Mouse (Mus musculus) layer of hippocampus, adult 9-10 months (tissue): ENCODE measurements around the gene Rad9b.
"Not testable (repeated sequence)": the region's sequence is repeated elsewhere in the genome, so short reads cannot be mapped to it uniquely, and the experiment has no call there.

Source experiments
- DNase-seq: peaks from one replicate; pipeline ENCODE4 v3.0.0; 2022; ENCODE audit warnings: low spot score

The Rad9b gene

DNA sequence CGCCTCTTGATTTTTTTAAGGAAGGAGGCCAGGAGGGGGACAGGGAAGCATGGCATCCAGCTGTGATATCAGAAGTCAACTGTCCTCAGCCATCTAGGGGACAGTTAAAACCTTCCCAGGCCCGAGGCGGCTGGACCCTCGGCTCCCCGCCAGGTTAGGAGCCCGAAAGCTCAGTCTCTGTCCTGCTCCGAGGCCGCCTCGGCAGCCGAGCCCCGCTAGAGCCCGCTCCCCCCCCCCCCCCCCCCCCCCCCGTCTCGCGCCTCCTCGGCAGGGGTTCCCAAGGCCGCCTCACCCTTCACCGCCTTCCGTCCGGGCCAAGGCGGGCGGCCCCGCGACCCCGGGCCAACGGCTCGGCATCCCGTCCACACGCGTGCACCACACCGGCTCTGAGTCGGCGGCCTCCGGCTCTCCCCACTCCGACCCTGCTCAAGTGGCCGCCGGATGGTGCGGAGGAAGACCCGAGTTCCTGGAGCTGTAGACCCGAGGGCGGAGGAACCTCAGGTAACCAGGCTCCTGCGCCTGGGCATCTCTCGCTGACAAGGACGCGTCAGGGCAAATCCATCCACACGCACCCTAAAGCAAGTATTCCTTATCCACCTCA is 17.7 kb upstream of the Rad9b start, which contains the start of gene Gpn3:
TSS of gene Gpn3 (plus strand) at position 286 of the 601 bp plus-strand sequence.
- no peak for DNase-seq

- no peak for DNase-seq
Measured at GRCm38 (mm10) chr5:122354492-122355067, 547 bp upstream of the Rad9b start.

DNA sequence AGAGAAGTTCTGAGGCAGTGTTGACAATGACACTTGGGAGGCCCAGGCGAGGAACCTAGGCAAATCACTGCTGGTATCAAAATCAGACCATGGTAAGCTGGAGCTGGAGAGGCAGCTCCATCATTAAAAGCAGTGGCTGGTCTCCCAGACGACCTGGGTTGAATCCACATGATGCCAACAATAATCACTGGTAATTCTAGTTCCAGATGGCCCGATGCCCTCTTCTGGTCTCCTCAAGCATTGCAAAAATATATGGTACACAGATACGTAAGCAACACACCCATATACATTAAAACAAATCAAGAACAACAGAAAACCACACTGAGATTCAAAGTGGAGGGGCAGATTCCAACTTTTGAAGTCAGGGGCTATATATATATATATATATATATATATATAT is 8.3 kb downstream of the Rad9b start:
- DNase-seq: no peak

GRCm38 (mm10) chr5:122344260-122344659 is 9.8 kb downstream of the Rad9b start:
- peak; percentile 59 for DNase-seq

DNA sequence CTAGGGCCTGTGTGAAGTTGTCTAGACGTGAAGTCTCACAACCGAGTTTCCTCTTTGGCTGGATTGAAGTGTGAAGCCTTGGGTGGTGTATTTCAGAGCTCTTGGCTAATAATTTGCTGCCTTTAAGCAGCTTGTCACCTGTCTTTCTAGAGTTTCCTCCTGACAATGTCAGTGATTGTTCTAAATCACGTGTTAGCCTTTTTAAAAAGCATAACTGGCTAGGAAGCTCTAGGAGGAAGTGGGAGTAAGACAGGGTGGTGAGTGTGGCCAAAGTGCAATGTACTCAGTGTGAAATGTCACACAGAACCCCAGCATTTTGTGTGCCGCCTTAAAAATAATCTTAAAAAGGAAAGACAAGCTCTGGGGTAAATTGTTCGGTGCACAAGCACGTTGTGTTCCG is 10.3 kb downstream of the Rad9b start:
- no peak for DNase-seq

- DNase-seq: no peak
Measured at GRCm38 (mm10) chr5:122342874-122343273, 11.2 kb downstream of the Rad9b start.

DNA sequence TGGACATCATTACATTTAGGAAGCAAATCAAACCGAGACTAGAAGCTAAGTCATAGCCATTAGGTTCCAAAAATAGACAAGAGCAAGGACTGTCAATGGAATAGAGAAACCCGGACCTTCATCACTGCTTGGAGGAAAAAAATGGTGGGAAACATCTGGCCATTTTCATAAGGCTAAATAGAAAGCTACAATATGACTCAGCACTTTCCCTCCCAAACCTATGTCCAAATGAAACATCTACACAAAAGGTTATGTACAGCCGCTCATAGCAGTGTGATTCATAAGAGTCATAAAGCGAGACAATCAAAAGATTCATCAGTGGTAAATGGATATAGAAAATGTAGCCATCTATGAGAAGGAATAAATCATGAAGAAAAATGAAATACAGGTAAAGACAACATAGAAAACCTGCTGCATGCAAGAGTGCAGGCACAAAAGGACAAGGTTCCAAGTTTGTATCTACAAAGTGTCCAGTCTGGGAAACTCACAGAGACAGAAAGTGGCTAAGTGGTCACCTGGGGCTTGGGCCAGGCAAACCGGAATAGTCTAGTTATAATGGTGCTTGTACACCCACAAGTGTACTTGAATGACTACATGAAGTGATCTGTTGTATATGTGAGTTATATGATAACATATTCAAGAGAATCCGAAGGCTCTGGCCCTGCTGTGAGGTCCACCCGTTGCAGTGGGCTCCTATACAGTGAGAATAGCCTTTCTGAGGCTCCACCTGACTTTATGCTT is 17.3 kb downstream of the Rad9b start:
- DNase-seq: no peak

- no peak for DNase-seq
Measured at GRCm38 (mm10) chr5:122334682-122335081, 19.4 kb downstream of the Rad9b start.

DNA sequence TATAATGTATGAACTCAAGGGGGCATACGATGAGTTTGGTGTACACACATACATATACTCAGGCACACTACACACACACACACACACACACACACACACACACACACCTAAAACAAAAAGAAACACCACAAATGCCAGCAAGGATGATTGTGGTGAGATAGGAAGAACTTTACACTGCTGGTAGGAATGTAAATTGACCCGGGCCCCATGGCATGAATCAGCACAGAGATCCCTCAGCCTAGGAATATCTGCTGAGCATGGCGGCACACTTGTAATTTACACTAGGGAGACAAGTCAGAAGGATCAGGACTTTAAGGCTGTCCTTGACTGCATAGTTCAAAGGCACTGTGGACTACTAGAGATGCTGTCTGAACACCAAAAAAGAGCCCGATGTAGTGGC is 23.8 kb downstream of the Rad9b start:
- DNase-seq: no peak

DNA sequence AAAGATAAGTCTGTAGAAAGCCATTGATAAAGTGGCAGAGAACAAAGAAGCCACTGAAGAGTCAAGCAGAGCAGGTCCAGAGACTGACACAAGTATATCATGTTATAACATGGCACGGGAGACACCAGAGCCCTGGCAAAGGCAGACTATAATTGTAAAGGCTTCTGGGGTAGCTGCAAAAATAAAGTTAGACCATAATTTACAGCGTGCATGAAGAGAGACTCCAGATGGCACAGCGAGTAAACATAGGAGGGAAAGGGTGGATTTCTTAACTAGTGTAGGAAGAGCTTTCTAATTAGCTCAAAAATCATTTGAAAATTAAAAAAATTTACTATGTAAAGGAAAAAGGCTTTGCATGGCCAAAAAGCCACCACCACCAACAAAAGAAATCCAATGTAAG is 26.8 kb downstream of the Rad9b start:
- DNase-seq: no peak

DNA sequence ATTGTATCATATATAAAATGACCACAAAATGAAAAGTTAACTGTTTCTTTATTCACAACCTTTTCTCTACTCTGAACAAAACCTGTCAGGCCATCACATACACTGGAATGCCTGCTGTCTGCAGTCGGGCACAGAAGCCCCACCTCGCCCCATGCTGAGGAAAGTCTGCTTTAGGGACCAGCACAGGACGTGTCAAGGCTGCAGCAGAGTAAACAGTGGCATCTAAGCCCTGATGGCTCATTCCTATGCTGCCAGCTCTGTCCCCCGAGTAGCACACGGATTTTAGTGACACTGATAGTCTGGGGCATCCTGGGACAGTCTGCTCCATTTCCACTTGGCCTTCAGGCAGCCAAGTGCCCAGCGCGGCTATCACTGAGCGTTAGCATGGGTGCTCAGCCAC is 28.6 kb downstream of the Rad9b start:
- no peak for DNase-seq

- peak; percentile 43 for DNase-seq
Measured at GRCm38 (mm10) chr5:122324608-122325431, 29.2 kb downstream of the Rad9b start.

GRCm38 (mm10) chr5:122323523-122323922 is 30.5 kb downstream of the Rad9b start:
- no peak for DNase-seq

DNA sequence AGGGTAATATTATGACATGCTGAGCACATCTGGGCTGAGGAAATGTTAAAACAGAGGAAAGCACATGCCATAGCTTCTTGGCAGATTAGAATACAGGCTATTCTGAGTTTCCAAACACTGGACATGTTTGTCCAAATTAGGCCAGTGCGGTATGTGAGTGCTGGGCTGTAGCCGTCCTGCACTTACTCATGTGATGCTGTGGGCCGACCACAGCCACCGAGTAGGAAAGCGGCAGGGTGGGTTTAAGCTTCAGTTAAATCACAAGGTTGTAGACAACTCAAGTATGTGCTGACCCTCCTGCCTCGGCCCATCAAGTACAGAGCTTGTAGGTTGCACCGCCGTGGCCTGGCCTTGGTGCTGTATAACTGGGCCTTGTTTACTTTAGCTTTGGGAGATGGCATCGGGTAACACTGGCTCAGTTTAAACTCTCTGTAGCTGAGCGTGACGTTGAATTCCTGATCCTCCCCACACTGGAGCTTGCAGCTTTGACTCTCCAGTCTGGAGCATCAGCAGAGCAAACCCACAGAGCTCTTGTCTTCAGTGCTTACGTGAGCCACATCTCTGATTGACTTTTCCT is 33.7 kb downstream of the Rad9b start:
- DNase-seq: no peak

DNA sequence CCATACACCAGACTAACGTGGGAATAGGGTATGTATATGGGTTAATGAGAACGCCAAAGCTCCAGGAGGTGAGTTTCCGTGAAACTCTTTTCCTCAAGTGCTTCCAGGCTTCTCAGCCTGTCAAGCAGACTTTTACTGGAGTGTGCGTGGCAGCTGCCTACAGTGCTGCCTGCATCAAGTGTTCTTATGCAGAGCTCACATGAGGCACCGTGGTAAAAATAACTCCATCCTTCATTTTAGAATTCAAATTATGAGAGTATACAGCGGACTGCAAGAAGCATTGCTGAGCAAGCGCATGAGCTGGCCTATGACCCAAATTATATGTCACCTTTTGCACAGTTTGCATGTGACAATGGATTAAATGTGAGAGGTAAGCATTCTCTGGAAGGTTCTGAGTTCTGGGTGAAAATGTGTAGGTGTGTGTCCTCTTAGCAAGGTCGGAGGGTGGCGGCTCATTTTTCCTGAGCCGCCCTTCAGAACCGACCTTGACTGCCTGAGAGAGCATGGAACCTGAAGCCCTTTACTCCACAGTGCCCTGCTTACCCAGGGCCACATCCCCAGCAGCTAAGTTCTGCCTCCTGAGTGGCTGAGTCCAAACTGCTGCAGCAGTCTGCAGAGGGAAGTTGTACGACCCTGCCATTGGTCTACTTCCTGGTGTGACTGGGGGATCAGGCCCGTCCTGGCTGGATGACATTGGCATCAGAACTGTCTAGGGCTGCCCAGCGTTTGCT is 34.4 kb downstream of the Rad9b start:
- DNase-seq: no peak

DNA sequence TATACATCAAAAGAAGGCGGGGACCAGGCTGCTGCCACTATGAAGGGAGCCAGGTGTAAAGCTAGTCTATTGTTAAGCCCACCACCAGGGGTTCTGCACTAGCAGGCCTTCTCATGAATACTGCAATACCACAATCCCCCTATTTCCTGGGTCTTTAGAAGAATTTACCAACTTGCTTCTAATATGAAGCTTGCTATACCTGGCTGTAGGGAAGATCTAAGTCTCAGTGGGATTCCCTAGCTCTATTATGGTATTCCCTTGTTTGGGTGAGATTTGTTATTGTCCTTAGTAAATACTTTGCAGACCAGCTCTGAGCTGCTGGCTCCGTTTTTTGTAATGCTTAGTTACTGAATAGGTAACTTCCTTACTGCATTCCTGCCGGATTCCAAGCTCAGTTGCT is 35.1 kb downstream of the Rad9b start:
- not testable (repeated sequence) for DNase-seq

GRCm38 (mm10) chr5:122318100-122318499 is 35.9 kb downstream of the Rad9b start:
- DNase-seq: no peak

DNA sequence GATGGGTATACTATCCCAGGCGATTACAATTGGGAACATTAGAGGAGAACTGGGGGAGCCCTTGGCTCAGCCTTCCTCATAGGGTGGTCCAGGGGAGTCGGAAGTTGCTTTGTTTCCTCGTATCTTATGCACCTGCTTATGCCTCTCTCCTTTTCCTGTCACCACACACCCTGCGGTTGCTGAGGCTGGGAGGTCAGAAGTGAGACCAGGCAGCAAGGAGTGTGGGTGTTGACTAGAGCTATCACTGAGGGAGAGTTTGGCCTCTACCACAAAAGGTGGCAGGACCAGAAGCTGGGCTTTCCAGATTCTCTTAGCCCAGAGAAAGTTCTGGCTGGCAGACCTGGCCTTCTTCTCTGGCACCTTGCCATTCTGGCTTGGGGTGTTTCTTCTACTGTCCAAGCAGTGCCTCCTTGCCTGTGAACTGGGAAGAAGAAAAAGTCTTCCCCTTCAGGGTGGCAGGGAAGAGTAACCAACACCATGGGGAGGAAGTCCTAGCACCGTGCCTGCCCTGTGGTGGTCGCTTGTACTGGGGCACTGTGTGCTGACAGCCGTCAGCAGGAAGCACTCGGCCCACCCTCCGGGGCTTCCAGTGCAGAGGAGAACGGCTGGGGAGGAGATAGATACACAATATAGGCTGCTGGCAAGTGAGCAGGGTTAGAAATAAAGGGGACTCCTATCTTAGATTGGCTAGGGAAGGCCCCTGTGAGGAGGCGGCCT is 36.5 kb downstream of the Rad9b start:
- DNase-seq: no peak

DNA sequence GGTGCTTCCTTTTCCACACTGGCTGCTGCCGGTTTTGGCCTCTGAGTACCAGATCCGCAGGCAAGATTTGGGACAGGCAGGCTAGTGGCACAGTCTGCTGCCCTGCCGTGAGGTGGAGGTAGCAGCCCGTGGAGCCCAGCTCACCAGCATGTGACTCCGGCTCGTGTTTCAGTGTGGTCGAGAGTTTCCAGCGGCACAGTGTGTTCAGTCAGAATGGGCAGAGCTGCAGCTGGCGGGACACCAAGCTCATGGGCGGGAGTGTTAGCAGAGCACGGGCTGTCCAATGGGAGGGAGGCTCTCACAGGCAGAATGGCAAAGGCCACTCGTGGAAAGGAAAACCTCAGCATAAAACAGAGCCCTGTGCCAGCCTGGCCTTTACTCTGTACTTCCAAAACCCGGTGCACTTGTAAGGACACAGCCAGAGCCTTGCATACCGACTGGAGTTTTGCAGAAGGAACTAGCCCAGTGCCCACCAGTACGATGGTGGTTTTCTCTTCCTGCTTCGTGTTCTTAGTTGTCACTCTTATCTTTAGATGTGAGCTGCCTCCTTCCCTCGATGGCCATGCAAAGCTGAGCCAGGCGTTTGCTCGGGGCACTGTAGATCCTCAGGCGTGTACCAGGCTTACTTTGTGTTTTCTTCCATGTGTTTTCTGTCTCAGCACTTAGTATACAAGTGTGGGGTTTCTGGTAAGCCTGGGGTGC is 38.9 kb downstream of the Rad9b start:
- peak; percentile 84 for DNase-seq
